Mouse (Mus musculus) C2C12 (cell line): ENCODE measurements around the gene Cbx7. TPM values are rescaled to one million over a fixed set of nuclear protein-coding genes. Genes with fewer than 3 reads are reported as not detected.

ENCODE experiments used
- H3K27me3 ChIP-seq: one replicate; pipeline ENCODE4 v1.6.1; 2011; ENCODE audit not compliant: control insufficient read depth, insufficient read depth, insufficient read length
- H3K36me3 ChIP-seq: one replicate; pipeline ENCODE4 v1.6.1; 2011; ENCODE audit not compliant: control insufficient read depth, insufficient read depth
- H3K4me3 ChIP-seq: one replicate; pipeline ENCODE4 v1.5.1; 2011; ENCODE audit warnings: mild to moderate bottlenecking, control low read depth; ENCODE audit not compliant: poor library complexity, insufficient read depth, severe bottlenecking
- H3K79me2 ChIP-seq: one replicate; pipeline ENCODE4 v1.6.1; 2011; ENCODE audit not compliant: control insufficient read depth, insufficient read depth
- H3K79me3 ChIP-seq: one replicate; pipeline ENCODE4 v1.6.1; 2011; ENCODE audit warnings: low read depth, control low read depth
- H3ac ChIP-seq: one replicate; pipeline ENCODE3; 2011; ENCODE audit warnings: low read depth; ENCODE audit not compliant: control insufficient read depth, insufficient read length
- CEBPB ChIP-seq: IDR thresholded peaks from one replicate; pipeline ENCODE4 v1.6.1; 2011; ENCODE audit warnings: low read depth, mild to moderate bottlenecking, control low read depth, moderate library complexity
- CTCF ChIP-seq: IDR thresholded peaks from one replicate; pipeline ENCODE4 v1.5.1; 2011; ENCODE audit not compliant: control insufficient read depth, insufficient read depth, insufficient read length
- FOSL1 ChIP-seq: IDR thresholded peaks from one replicate; pipeline ENCODE4 v1.8.0; 2011; ENCODE audit warnings: mild to moderate bottlenecking, low read length; ENCODE audit not compliant: poor library complexity, insufficient read depth, severe bottlenecking
- MAX ChIP-seq: IDR thresholded peaks from one replicate; pipeline ENCODE4 v1.6.1; 2011; ENCODE audit warnings: mild to moderate bottlenecking, control low read depth
- MYOD1 ChIP-seq: IDR thresholded peaks from one replicate; pipeline ENCODE4 v1.6.1; 2011; ENCODE audit warnings: low read depth; ENCODE audit not compliant: control insufficient read depth, insufficient read length
- MYOG ChIP-seq: IDR thresholded peaks from one replicate; pipeline ENCODE4 v1.6.1; 2011; ENCODE audit not compliant: control insufficient read depth, insufficient read length; ENCODE audit errors: extremely low read depth
- USF1 ChIP-seq: IDR thresholded peaks from one replicate; pipeline ENCODE4 v1.6.1; 2011; ENCODE audit warnings: low read depth, mild to moderate bottlenecking, control low read depth, moderate library complexity
- polyA plus RNA-seq: library from polyadenylated mRNA; unstranded; fragments of >200 nt; fragmentation: generic; extraction: Trizol; gene quantifications from one replicate; pipeline ENCODE4 v1.2.1, GENCODE M21; 2012; ENCODE audit warnings: missing spikeins

Cbx7 gene
- polyA plus RNA-seq, 1 experiment: 5.9 TPM

- Histone ChIP-seq H3K4me3 (no peak overlapping the region), H3K27me3 (no peaks in the 10 kb centered on the region), H3ac (no peak overlapping the region), H3K79me2 (no peaks in the 10 kb centered on the region), H3K79me3 (no peaks in the 10 kb centered on the region), H3K36me3 (peaks cover 67% of the 10 kb centered on the region)
- TF ChIP-seq MYOG (no peak), FOSL1 (no peak), CTCF (no peak), USF1 (no peak)
Measured at GRCm38 (mm10) chr15:79997988-79998387, 27.1 kb upstream of the Cbx7 start.

DNA sequence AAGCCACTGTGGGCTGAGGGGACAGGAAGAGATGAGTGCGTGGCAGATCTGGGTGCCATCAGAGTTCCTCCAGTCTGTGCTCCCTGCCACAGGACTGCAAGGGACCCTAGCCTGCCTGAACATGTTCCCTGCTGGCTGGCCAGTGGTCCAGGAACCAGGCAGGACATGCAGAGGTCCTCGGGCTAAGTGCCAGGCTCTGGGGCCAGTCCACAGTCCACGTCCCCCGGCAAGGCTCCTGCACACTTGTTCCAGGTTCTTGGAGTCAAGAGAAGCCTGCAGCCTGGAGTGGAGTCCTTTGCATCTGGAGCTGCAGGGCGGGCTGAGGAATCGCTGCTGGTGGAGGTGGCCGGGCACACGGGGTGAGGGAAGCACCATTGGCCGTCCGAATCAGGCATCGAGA lies 25.9 kb upstream of the Cbx7 start:
- no peak overlapping the region for H3K4me3 ChIP-seq

DNA sequence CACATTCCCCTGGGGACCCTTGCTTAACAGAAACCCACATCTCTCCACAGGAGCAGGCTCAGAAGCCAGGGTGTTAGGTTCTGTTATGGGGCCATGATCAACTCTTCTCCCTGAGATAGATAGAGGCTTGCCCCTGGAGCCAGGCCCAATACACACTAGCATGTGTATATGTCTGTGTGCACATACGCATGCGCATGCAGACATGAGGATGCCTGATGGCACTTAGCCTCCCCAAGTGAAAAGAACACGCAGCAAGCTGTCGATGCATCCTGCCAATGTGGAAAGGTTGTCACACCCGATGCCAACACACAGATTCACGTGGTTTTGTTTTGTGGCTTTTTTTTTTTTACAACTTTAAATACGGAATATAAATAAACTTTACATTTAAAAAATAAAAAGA lies 24.6 kb upstream of the Cbx7 start:
- peaks cover 46% of the 10 kb centered on the region for H3K36me3 ChIP-seq

More for the DNA sequence above, 25.9 kb upstream of the Cbx7 start:
- Histone ChIP-seq H3K79me2 (no peaks in the 10 kb centered on the region), H3K79me3 (no peaks in the 10 kb centered on the region), H3ac (no peak overlapping the region), H3K36me3 (peaks cover 55% of the 10 kb centered on the region), H3K27me3 (no peaks in the 10 kb centered on the region)
- TF ChIP-seq CTCF: no peak
- no peak for TF ChIP-seq FOSL1
- no peak for TF ChIP-seq MAX
- TF ChIP-seq USF1: no peak
- TF ChIP-seq MYOG: no peak
- no peak for TF ChIP-seq MYOD1
- no peak for TF ChIP-seq CEBPB

GRCm38 (mm10) chr15:79994566-79994965 lies 23.6 kb upstream of the Cbx7 start:
- TF ChIP-seq MAX: no peak
- no peak for TF ChIP-seq MYOG
- no peak for TF ChIP-seq USF1
- no peak for TF ChIP-seq FOSL1
- no peak for TF ChIP-seq CTCF
- no peak for TF ChIP-seq CEBPB
- TF ChIP-seq MYOD1: peak; percentile 57
- no peaks in the 10 kb centered on the region for H3K27me3 ChIP-seq
- no peak overlapping the region for H3K4me3 ChIP-seq
- H3K36me3 ChIP-seq: peaks cover 36% of the 10 kb centered on the region
- no peak overlapping the region for H3ac ChIP-seq
- H3K79me2 ChIP-seq: no peaks in the 10 kb centered on the region
- no peaks in the 10 kb centered on the region for H3K79me3 ChIP-seq

More for the DNA sequence above, 24.6 kb upstream of the Cbx7 start:
- TF ChIP-seq FOSL1 (no peak), CTCF (no peak), USF1 (no peak), MYOG (no peak), MYOD1 (no peak), MAX (no peak), CEBPB (no peak)
- H3ac ChIP-seq: no peak overlapping the region
- H3K4me3 ChIP-seq: no peak overlapping the region
- H3K79me2 ChIP-seq: no peaks in the 10 kb centered on the region
- no peaks in the 10 kb centered on the region for H3K79me3 ChIP-seq
- H3K27me3 ChIP-seq: no peaks in the 10 kb centered on the region

DNA sequence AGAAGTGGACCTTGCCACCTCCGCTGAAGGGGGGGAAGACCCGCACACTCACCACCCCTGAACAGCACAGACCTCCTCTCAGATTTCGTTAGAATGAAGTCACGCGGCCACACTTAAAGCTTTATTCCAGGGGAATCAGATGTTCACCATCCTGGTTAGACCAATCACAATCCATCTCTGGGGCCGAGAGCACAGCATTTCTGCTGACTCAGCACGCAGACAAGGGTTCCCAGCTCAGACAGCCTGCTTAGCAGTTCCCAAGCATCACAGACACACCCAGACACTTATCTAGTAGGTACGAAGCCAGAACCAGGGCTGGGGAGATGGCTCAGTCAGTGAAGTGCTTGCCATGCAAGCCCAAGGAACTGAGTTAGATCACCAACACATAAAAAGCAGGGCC lies 15.3 kb upstream of the Cbx7 start:
- TF ChIP-seq MYOG: no peak
- no peak for TF ChIP-seq MAX
- no peak for TF ChIP-seq MYOD1
- no peak for TF ChIP-seq CEBPB
- no peak for TF ChIP-seq FOSL1
- no peak for TF ChIP-seq CTCF
- TF ChIP-seq USF1: no peak
- Histone ChIP-seq H3K27me3 (no peaks in the 10 kb centered on the region), H3ac (no peak overlapping the region)

DNA sequence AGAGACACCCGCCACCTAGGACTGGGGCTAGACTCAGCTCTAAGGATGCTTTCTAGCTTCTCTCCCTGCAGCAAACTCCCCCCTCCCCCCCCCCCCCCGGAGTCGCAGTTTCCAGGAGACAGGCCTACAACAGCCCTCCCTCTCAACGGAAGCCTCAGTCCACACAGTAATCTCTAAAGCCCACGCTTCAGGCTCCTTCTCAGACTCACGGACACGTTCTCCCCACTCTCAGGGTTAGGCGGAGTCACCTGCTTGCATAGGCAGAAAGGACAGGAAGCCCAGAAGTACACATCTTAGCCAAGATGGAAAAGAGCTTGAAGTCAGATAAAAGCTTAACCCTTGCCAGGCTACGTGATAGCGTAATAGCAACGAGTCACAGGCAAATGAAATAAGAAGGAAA lies 14.6 kb upstream of the Cbx7 start:
- Histone ChIP-seq H3K79me2 (no peaks in the 10 kb centered on the region), H3K79me3 (no peaks in the 10 kb centered on the region), H3K4me3 (no peak overlapping the region), H3ac (no peak overlapping the region), H3K27me3 (no peaks in the 10 kb centered on the region), H3K36me3 (no peaks in the 10 kb centered on the region)
- TF ChIP-seq MYOG (no peak), MAX (no peak), FOSL1 (no peak), USF1 (no peak), CTCF (no peak)

More for the DNA sequence above, 15.3 kb upstream of the Cbx7 start:
- Histone ChIP-seq H3K4me3 (no peak overlapping the region), H3K36me3 (no peaks in the 10 kb centered on the region), H3K79me2 (no peaks in the 10 kb centered on the region), H3K79me3 (no peaks in the 10 kb centered on the region)
